Mouse (Mus musculus) splenic B cell, adult 2 months (primary cell): ENCODE measurements around the gene Foxn3.
A peak's percentile ranks its signal among the peaks of the same experiment; 100 is the strongest.

Experiments used
- DNase-seq: peaks from one replicate; pipeline ENCODE4 v3.0.0-alpha.2; 2011; ENCODE audit warnings: low read depth, low spot score
- H3K27me3 ChIP-seq: 2 replicates; pipeline ENCODE4 v1.6.1; 2012; ENCODE audit warnings: mild to moderate bottlenecking, low read length, moderate library complexity, mixed read lengths; ENCODE audit not compliant: control insufficient read depth, poor library complexity, insufficient read depth, severe bottlenecking
- H3K36me3 ChIP-seq: 2 replicates; pipeline ENCODE4 v1.6.1; 2012; ENCODE audit warnings: mild to moderate bottlenecking, low read length, moderate library complexity, mixed read lengths; ENCODE audit not compliant: control insufficient read depth, poor library complexity, insufficient read depth, severe bottlenecking

Gene Foxn3

GRCm38 (mm10) chr12:99375426-99375825 lies 188.0 kb downstream of the Foxn3 start:
- DNase-seq, result no peak
- H3K36me3 ChIP-seq, result no peaks in the 10 kb centered on the region; the same call in 1 of the 2 replicates
- no peaks in the 10 kb centered on the region for H3K27me3 ChIP-seq

- H3K27me3 ChIP-seq, result no peaks in the 10 kb centered on the region
- H3K36me3 ChIP-seq, result no peaks in the 10 kb centered on the region; the same call in 1 of the 2 replicates
- DNase-seq, result no peak
Measured at GRCm38 (mm10) chr12:99374099-99374600, 189.2 kb downstream of the Foxn3 start.

GRCm38 (mm10) chr12:99373584-99373983 lies 189.8 kb downstream of the Foxn3 start:
- Histone ChIP-seq H3K27me3 (no peaks in the 10 kb centered on the region), H3K36me3 (no peaks in the 10 kb centered on the region; the same call in 1 of the 2 replicates)
- no peak for DNase-seq

- DNase-seq, result no peak
- no peaks in the 10 kb centered on the region for H3K27me3 ChIP-seq
- H3K36me3 ChIP-seq, result no peaks in the 10 kb centered on the region; the same call in none of the 2 replicates
Measured at GRCm38 (mm10) chr12:99371500-99371899, 191.9 kb downstream of the Foxn3 start.

GRCm38 (mm10) chr12:99368251-99368650 lies 195.1 kb downstream of the Foxn3 start:
- H3K27me3 ChIP-seq, result no peaks in the 10 kb centered on the region
- DNase-seq, result no peak
- H3K36me3 ChIP-seq, result no peaks in the 10 kb centered on the region; the same call in none of the 2 replicates

GRCm38 (mm10) chr12:99365999-99366398 lies 197.4 kb downstream of the Foxn3 start:
- H3K36me3 ChIP-seq, result no peaks in the 10 kb centered on the region; the same call in none of the 2 replicates
- DNase-seq, result no peak
- H3K27me3 ChIP-seq, result no peaks in the 10 kb centered on the region

- H3K36me3 ChIP-seq, result no peaks in the 10 kb centered on the region; the same call in 1 of the 2 replicates
- no peaks in the 10 kb centered on the region for H3K27me3 ChIP-seq
- DNase-seq, result no peak
Measured at GRCm38 (mm10) chr12:99364201-99364600, 199.2 kb downstream of the Foxn3 start.

GRCm38 (mm10) chr12:99363024-99363423 lies 200.4 kb downstream of the Foxn3 start:
- no peak for DNase-seq
- H3K36me3 ChIP-seq, result no peaks in the 10 kb centered on the region; the same call in 1 of the 2 replicates
- H3K27me3 ChIP-seq, result no peaks in the 10 kb centered on the region

- DNase-seq, result no peak
Measured at GRCm38 (mm10) chr12:99361752-99362132, 201.6 kb downstream of the Foxn3 start.

GRCm38 (mm10) chr12:99360958-99361751 lies 202.2 kb downstream of the Foxn3 start:
- H3K27me3 ChIP-seq, result no peaks in the 10 kb centered on the region
- H3K36me3 ChIP-seq, result no peaks in the 10 kb centered on the region
- DNase-seq, result peak; percentile 31

More at GRCm38 (mm10) chr12:99361752-99362132, 201.6 kb downstream of the Foxn3 start:
- Histone ChIP-seq H3K36me3 (no peaks in the 10 kb centered on the region; the same call in 1 of the 2 replicates), H3K27me3 (no peaks in the 10 kb centered on the region)

GRCm38 (mm10) chr12:99358698-99359097 lies 204.7 kb downstream of the Foxn3 start:
- Histone ChIP-seq H3K27me3 (no peaks in the 10 kb centered on the region), H3K36me3 (no peaks in the 10 kb centered on the region)
- no peak for DNase-seq

GRCm38 (mm10) chr12:99356660-99357059 lies 206.7 kb downstream of the Foxn3 start:
- Histone ChIP-seq H3K36me3 (no peaks in the 10 kb centered on the region), H3K27me3 (no peaks in the 10 kb centered on the region)
- DNase-seq, result no peak

GRCm38 (mm10) chr12:99353692-99354091 lies 209.7 kb downstream of the Foxn3 start:
- Histone ChIP-seq H3K27me3 (no peaks in the 10 kb centered on the region), H3K36me3 (no peaks in the 10 kb centered on the region)
- DNase-seq, result no peak

- DNase-seq, result no peak
- Histone ChIP-seq H3K27me3 (no peaks in the 10 kb centered on the region), H3K36me3 (no peaks in the 10 kb centered on the region)
Measured at GRCm38 (mm10) chr12:99352583-99352982, 210.8 kb downstream of the Foxn3 start.

- Histone ChIP-seq H3K27me3 (no peaks in the 10 kb centered on the region), H3K36me3 (no peaks in the 10 kb centered on the region)
- no peak for DNase-seq
Measured at GRCm38 (mm10) chr12:99352136-99352535, 211.2 kb downstream of the Foxn3 start.
